Mouse (Mus musculus): Measurements from ENCODE around the gene Dusp22.

GRCm38 (mm10) chr13:30755577-30755976, 95.8 kb downstream of the Dusp22 start:
- no peak for TF ChIP-seq CTCF (IDR thresholded peaks at IDR 0.05; ENCODE audit: low read depth, low read length)
- no peak for TF ChIP-seq POLR2A (IDR thresholded peaks at IDR 0.05; ENCODE audit: borderline replicate concordance, low read depth, low read length)
